ENCODE assay signal across 13 mouse cellular contexts in the genomic region with DNA sequence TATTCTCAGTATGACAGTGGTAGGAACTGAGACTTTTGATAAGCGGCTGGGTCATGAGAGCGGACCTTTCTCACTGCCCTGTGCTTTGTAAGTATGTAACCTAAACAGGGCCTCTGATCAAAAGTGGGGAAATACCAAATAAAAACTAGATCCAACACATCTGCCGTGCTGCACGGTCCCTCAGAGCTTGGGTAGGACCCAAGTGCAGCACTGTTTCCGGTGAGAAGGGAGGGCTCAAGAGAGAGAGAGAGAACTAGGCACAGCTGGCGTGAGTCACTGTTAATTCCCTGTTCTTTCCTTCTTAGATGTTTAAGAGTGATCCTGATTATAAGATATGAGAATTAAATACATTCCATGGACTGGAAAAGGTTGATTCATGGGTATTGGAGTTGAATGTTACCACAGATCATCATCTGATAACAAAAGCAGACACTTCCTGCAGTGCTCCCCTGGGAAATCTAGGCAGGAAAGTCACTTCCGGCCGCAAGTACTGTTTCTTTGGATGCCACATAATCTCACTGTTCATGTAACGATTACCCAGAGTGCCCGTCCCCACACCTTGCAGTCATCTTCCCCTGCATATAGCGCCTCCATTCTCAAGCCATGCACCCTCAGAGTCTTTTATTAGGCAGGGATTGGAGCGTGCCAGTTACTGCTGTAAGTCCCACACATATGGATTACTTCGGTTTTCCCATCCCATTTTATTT.
A peak's percentile ranks its signal among the peaks of the same experiment; 100 is the strongest.
DNase-seq lines count a peak whose midpoint lies in the region; ATAC-seq and TF ChIP-seq lines count a peak whose summit lies in the region.
"Had no signal": no experiment of that assay in that cellular context is flagged by ENCODE, and none has a peak within 500 bp of the region (broad histone marks: within the 10 kb centered on the region; RNA-seq: fewer than 3 reads in every experiment).

No protein-coding gene starts in this region.

- TF ChIP-seq POLR2A in kidney, adult 2 months (IDR thresholded peaks at IDR 0.05; ENCODE audit: low read depth, low read length), result no peak
- TF ChIP-seq POLR2A in cerebellum, adult 2 months (IDR thresholded peaks at IDR 0.05; ENCODE audit: borderline replicate concordance, insufficient read depth, low read length), result no peak

- no peaks in the 10 kb centered on the region for H3K4me1 ChIP-seq in kidney, adult 2 months (ENCODE audit: control insufficient read depth, insufficient read depth, low read length)
- H3K4me1 ChIP-seq in cerebellum, adult 2 months (ENCODE audit: control insufficient read depth, insufficient read depth, low read length), result no peaks in the 10 kb centered on the region
- H3K4me1 ChIP-seq: forebrain, embryonic 13.5 days; liver, embryonic 12.5 days; midbrain, embryonic 15.5 days had no signal

- no peaks in the 10 kb centered on the region for H3K36me3 ChIP-seq in C2C12 (ENCODE audit: control insufficient read depth, insufficient read depth)
- no peaks in the 10 kb centered on the region for H3K36me3 ChIP-seq in kidney, adult 2 months (ENCODE audit: control insufficient read depth, insufficient read depth, low read length)
- H3K36me3 ChIP-seq: liver, embryonic 12.5 days; midbrain, embryonic 15.5 days had no signal

- peak overlapping the region; percentile 39; the same call in 1 of the 2 replicates for H3K27ac ChIP-seq in kidney, adult 2 months (ENCODE audit: insufficient read depth, low read depth, low read length)
- H3K27ac ChIP-seq in cerebellum, adult 2 months (ENCODE audit: insufficient read depth, low read length), result no peak overlapping the region
- H3K27ac ChIP-seq: forebrain, embryonic 13.5 days; hindbrain, embryonic 14.5 days; liver, embryonic 12.5 days; midbrain, embryonic 15.5 days had no signal

- H3ac ChIP-seq in C2C12 (ENCODE audit: control insufficient read depth, insufficient read length, low read depth), result no peak overlapping the region

- peak; percentile 19 for DNase-seq in heart, adult 8-10 months (ENCODE audit: low spot score)
- no peak for DNase-seq in heart, postnatal 4 days
- peak; percentile 53 for DNase-seq in kidney, adult 2 months
- DNase-seq in lung, postnatal 14 days, result peak; percentile 5
- no peak for DNase-seq in cerebellum, adult 2 months
- DNase-seq: thymus, adult 18-20 months had no signal

- TF ChIP-seq CTCF in C2C12 (IDR thresholded peaks at IDR 0.05; ENCODE audit: control insufficient read depth, insufficient read depth, insufficient read length), result no peak
- TF ChIP-seq CTCF in kidney, adult 2 months (conservative IDR thresholded peaks at IDR 0.05; ENCODE audit: insufficient read depth, insufficient read length, low read depth, low read length), result no peak
- no peak for TF ChIP-seq CTCF in cerebellum, adult 2 months (IDR thresholded peaks at IDR 0.05; ENCODE audit: borderline replicate concordance, insufficient read depth, low read depth, low read length)

- H3K79me3 ChIP-seq in C2C12 (ENCODE audit: low read depth), result no peaks in the 10 kb centered on the region

- no peak overlapping the region for H3K4me3 ChIP-seq in C2C12 (ENCODE audit: insufficient read depth, poor library complexity, severe bottlenecking)
- no peak overlapping the region for H3K4me3 ChIP-seq in kidney, adult 2 months (ENCODE audit: insufficient read depth, low read depth, low read length)
- no peak overlapping the region for H3K4me3 ChIP-seq in cerebellum, adult 2 months (replicated peaks; ENCODE audit: insufficient read depth, low read depth, low read length)
- H3K4me3 ChIP-seq: forebrain, embryonic 13.5 days; liver, embryonic 12.5 days; midbrain, embryonic 15.5 days had no signal

- no peaks in the 10 kb centered on the region for H3K79me2 ChIP-seq in C2C12 (ENCODE audit: control insufficient read depth, insufficient read depth)

- no peaks in the 10 kb centered on the region for H3K27me3 ChIP-seq in C2C12 (ENCODE audit: control insufficient read depth, insufficient read depth, insufficient read length)
- no peaks in the 10 kb centered on the region for H3K27me3 ChIP-seq in kidney, adult 2 months (replicated peaks; ENCODE audit: control insufficient read depth, insufficient read depth, low read length)
- H3K27me3 ChIP-seq in cerebellum, adult 2 months (ENCODE audit: control insufficient read depth, insufficient read depth, low read length), result no peaks in the 10 kb centered on the region
- H3K27me3 ChIP-seq: forebrain, embryonic 13.5 days; liver, embryonic 12.5 days; midbrain, embryonic 15.5 days had no signal

- 55% methylated on average over 13 of the region's 13 CpGs for WGBS in kidney, adult 2 months
- WGBS in cerebellum, adult 2 months, result 86% methylated on average over 13 of the region's 13 CpGs

- no peak for ATAC-seq in megakaryocyte progenitor cell, adult 5-6 weeks (replicated peaks; ENCODE audit: poor library complexity)
- no peak for ATAC-seq in monocyte, adult 5-6 weeks (replicated peaks; ENCODE audit: insufficient number of reproducible peaks, low FRiP score, low TSS enrichment, poor library complexity, severe bottlenecking)
- ATAC-seq: forebrain, embryonic 13.5 days; liver, embryonic 12.5 days; midbrain, embryonic 15.5 days had no signal

TF ChIP-seq in C2C12, 6 proteins besides CTCF, POLR2A, EP300 and RAD21:
- TF ChIP-seq MYOG (IDR thresholded peaks at IDR 0.05; ENCODE audit: control insufficient read depth, extremely low read depth, insufficient read length) (no peak), CEBPB (IDR thresholded peaks at IDR 0.05; ENCODE audit: low read depth) (no peak), MAX (IDR thresholded peaks at IDR 0.05) (no peak), MYOD1 (IDR thresholded peaks at IDR 0.05; ENCODE audit: control insufficient read depth, insufficient read length, low read depth) (peak; percentile 74)

Comparison
In these comparisons a context has a peak if more than half of its experiments do, and no peak if none do; other contexts are left out.
1. DNase-seq: peak in heart, adult 8-10 months (single experiment), kidney, adult 2 months (single experiment) and lung, postnatal 14 days (single experiment); none in heart, postnatal 4 days (single experiment) and cerebellum, adult 2 months (0 of 2).